Mouse (Mus musculus): ENCODE measurements at regions not wholly inside any gene's neighbourhood (a gene's known extent, or its start where the extent isn't known, plus 50 kb on each side); places are given as distances from the start of the nearest gene placed in this dataset.

GRCm38 (mm10) chr10:17408781-17409180, 314.2 kb upstream of the Cited2 start:
- TF ChIP-seq POLR2A (IDR thresholded peaks at IDR 0.05; ENCODE audit: low read depth, low read length) (no peak), CTCF (IDR thresholded peaks at IDR 0.05; ENCODE audit: borderline replicate concordance, insufficient read depth, low read length) (no peak)
